Mouse (Mus musculus): Measurements from ENCODE around the gene Otop3. TPM values are rescaled to one million over a fixed set of nuclear protein-coding genes. Genes with fewer than 3 reads are reported as not detected.

Gene Otop3
- polyA plus RNA-seq, 1 experiment from 2014 or later: not detected

- H3K4me1 ChIP-seq: peaks cover 34% of the 10 kb centered on the region
- peaks cover 81% of the 10 kb centered on the region for H3K27me3 ChIP-seq (ENCODE audit: low read depth, poor library complexity, severe bottlenecking)
- H3K9me3 ChIP-seq (replicated peaks): no peaks in the 10 kb centered on the region
- no peak overlapping the region for H3K4me3 ChIP-seq
- no peaks in the 10 kb centered on the region for H3K36me3 ChIP-seq
- DNase-seq (ENCODE audit: low spot score): peak; percentile 92
- no peak overlapping the region for H3K27ac ChIP-seq
- WGBS: 7% methylated on average over 8 of the region's 8 CpGs
These were observed 19.7 kb downstream of the Otop3 start for GRCm38 (mm10) chr11:115354183-115354582.

GRCm38 (mm10) chr11:115358468-115358867, 23.9 kb downstream of the Otop3 start:
- no peak overlapping the region for H3K4me3 ChIP-seq
- peaks cover 34% of the 10 kb centered on the region for H3K4me1 ChIP-seq
- H3K27ac ChIP-seq: peak overlapping the region; percentile 73
- peaks cover 57% of the 10 kb centered on the region for H3K27me3 ChIP-seq (ENCODE audit: low read depth, poor library complexity, severe bottlenecking)
- 20% methylated on average over 5 of the region's 5 CpGs for WGBS
- H3K9me3 ChIP-seq (replicated peaks): no peaks in the 10 kb centered on the region
- peak; percentile 78 for DNase-seq (ENCODE audit: low spot score)
- no peaks in the 10 kb centered on the region for H3K36me3 ChIP-seq

- no peak for DNase-seq (ENCODE audit: low spot score)
- H3K9me3 ChIP-seq (replicated peaks): no peaks in the 10 kb centered on the region
- H3K27me3 ChIP-seq (ENCODE audit: low read depth, poor library complexity, severe bottlenecking): peaks cover 61% of the 10 kb centered on the region
- 60% methylated on average over 3 of the region's 3 CpGs for WGBS
- peaks cover 32% of the 10 kb centered on the region for H3K4me1 ChIP-seq
- H3K27ac ChIP-seq: peak overlapping the region; percentile 73; the same call in 1 of the 2 replicates
- no peak overlapping the region for H3K4me3 ChIP-seq
- H3K36me3 ChIP-seq: no peaks in the 10 kb centered on the region
These were observed 24.8 kb downstream of the Otop3 start for GRCm38 (mm10) chr11:115359293-115359692.

- DNase-seq (ENCODE audit: low spot score): no peak
- Histone ChIP-seq H3K4me3 (no peak overlapping the region), H3K27me3 (ENCODE audit: low read depth, poor library complexity, severe bottlenecking) (peaks cover 61% of the 10 kb centered on the region), H3K4me1 (peaks cover 29% of the 10 kb centered on the region), H3K9me3 (replicated peaks) (no peaks in the 10 kb centered on the region), H3K36me3 (no peaks in the 10 kb centered on the region), H3K27ac (peak overlapping the region; percentile 73; the same call in 1 of the 2 replicates)
- WGBS: 66% methylated on average over 6 of the region's 6 CpGs
These were observed 25.2 kb downstream of the Otop3 start for GRCm38 (mm10) chr11:115359726-115360125.

GRCm38 (mm10) chr11:115364136-115364535, 29.6 kb downstream of the Otop3 start:
- H3K4me1 ChIP-seq: peaks cover 28% of the 10 kb centered on the region
- 85% methylated on average over 3 of the region's 3 CpGs for WGBS
- no peaks in the 10 kb centered on the region for H3K9me3 ChIP-seq (replicated peaks)
- no peak overlapping the region for H3K4me3 ChIP-seq
- no peak for DNase-seq (ENCODE audit: low spot score)
- H3K27me3 ChIP-seq (ENCODE audit: low read depth, poor library complexity, severe bottlenecking): peaks cover 69% of the 10 kb centered on the region
- no peak overlapping the region for H3K27ac ChIP-seq
- no peaks in the 10 kb centered on the region for H3K36me3 ChIP-seq

- Histone ChIP-seq H3K4me3 (no peak overlapping the region), H3K4me1 (peaks cover 18% of the 10 kb centered on the region), H3K27ac (no peak overlapping the region), H3K27me3 (ENCODE audit: low read depth, poor library complexity, severe bottlenecking) (peaks cover 78% of the 10 kb centered on the region), H3K9me3 (replicated peaks) (no peaks in the 10 kb centered on the region), H3K36me3 (no peaks in the 10 kb centered on the region)
- no peak for DNase-seq (ENCODE audit: low spot score)
- WGBS: 44% methylated on average over 7 of the region's 7 CpGs
These were observed 31.6 kb downstream of the Otop3 start for GRCm38 (mm10) chr11:115366039-115366705.

GRCm38 (mm10) chr11:115366706-115367394, 32.3 kb downstream of the Otop3 start:
- Histone ChIP-seq H3K27ac (no peak overlapping the region), H3K36me3 (no peaks in the 10 kb centered on the region), H3K27me3 (ENCODE audit: low read depth, poor library complexity, severe bottlenecking) (peaks cover 85% of the 10 kb centered on the region), H3K9me3 (replicated peaks) (no peaks in the 10 kb centered on the region), H3K4me3 (peak overlapping the region; percentile 58), H3K4me1 (peaks cover 18% of the 10 kb centered on the region)
- DNase-seq (ENCODE audit: low spot score): no peak
- 2% methylated on average over 28 of the region's 28 CpGs for WGBS

- Histone ChIP-seq H3K36me3 (no peaks in the 10 kb centered on the region), H3K4me1 (peaks cover 18% of the 10 kb centered on the region), H3K27ac (no peak within 1 kb of the TSS), H3K27me3 (ENCODE audit: low read depth, poor library complexity, severe bottlenecking) (peaks cover 91% of the 10 kb centered on the region), H3K9me3 (replicated peaks) (no peaks in the 10 kb centered on the region), H3K4me3 (peak within 1 kb of the TSS; percentile 58)
- DNase-seq (ENCODE audit: low spot score): peak; percentile 66
- under 1% methylated on average over 39 of the region's 39 CpGs for WGBS
These were observed 32.9 kb downstream of the Otop3 start, which contains the start of gene Hid1 for GRCm38 (mm10) chr11:115367395-115367944. Gene Hid1, minus strand, starts transcription at chr11:115367756.

- peaks cover 26% of the 10 kb centered on the region for H3K4me1 ChIP-seq
- DNase-seq (ENCODE audit: low spot score): no peak
- H3K9me3 ChIP-seq (replicated peaks): no peaks in the 10 kb centered on the region
- H3K27ac ChIP-seq: no peak overlapping the region
- no peaks in the 10 kb centered on the region for H3K36me3 ChIP-seq
- H3K27me3 ChIP-seq (ENCODE audit: low read depth, poor library complexity, severe bottlenecking): peaks cover 100% of the 10 kb centered on the region
- 55% methylated on average over 7 of the region's 7 CpGs for WGBS
- H3K4me3 ChIP-seq: no peak overlapping the region
These were observed 35.8 kb downstream of the Otop3 start for GRCm38 (mm10) chr11:115370368-115370767.

- Histone ChIP-seq H3K4me1 (peaks cover 24% of the 10 kb centered on the region), H3K9me3 (replicated peaks) (no peaks in the 10 kb centered on the region), H3K27ac (no peak overlapping the region), H3K4me3 (no peak overlapping the region), H3K36me3 (no peaks in the 10 kb centered on the region), H3K27me3 (ENCODE audit: low read depth, poor library complexity, severe bottlenecking) (peaks cover 100% of the 10 kb centered on the region)
- 63% methylated on average over 8 of the region's 8 CpGs for WGBS
- no peak for DNase-seq (ENCODE audit: low spot score)
These were observed 36.8 kb downstream of the Otop3 start for GRCm38 (mm10) chr11:115371354-115371753.

- DNase-seq (ENCODE audit: low spot score): no peak
- peaks cover 100% of the 10 kb centered on the region for H3K27me3 ChIP-seq (ENCODE audit: low read depth, poor library complexity, severe bottlenecking)
- H3K4me3 ChIP-seq: no peak overlapping the region
- H3K27ac ChIP-seq: no peak overlapping the region
- 74% methylated on average over 1 of the region's 1 CpGs for WGBS
- H3K9me3 ChIP-seq (replicated peaks): no peaks in the 10 kb centered on the region
- H3K36me3 ChIP-seq: no peaks in the 10 kb centered on the region
- peaks cover 18% of the 10 kb centered on the region for H3K4me1 ChIP-seq
These were observed 37.5 kb downstream of the Otop3 start for GRCm38 (mm10) chr11:115372015-115372414.

- H3K27me3 ChIP-seq (ENCODE audit: low read depth, poor library complexity, severe bottlenecking): peaks cover 96% of the 10 kb centered on the region
These were observed 38.2 kb downstream of the Otop3 start for GRCm38 (mm10) chr11:115372737-115373136.

More at GRCm38 (mm10) chr11:115372737-115373136, 38.2 kb downstream of the Otop3 start:
- WGBS: 51% methylated on average over 2 of the region's 2 CpGs
- no peak for DNase-seq (ENCODE audit: low spot score)
- Histone ChIP-seq H3K4me1 (peaks cover 11% of the 10 kb centered on the region), H3K27ac (no peak overlapping the region), H3K4me3 (no peak overlapping the region), H3K36me3 (no peaks in the 10 kb centered on the region), H3K9me3 (replicated peaks) (no peaks in the 10 kb centered on the region)

Measured in limb, embryonic 10.5 days (tissue).